Mouse (Mus musculus): ENCODE data around the gene Klrg1.
A peak's percentile ranks its signal among the peaks of the same experiment; 100 is the strongest.

The Klrg1 gene

DNA sequence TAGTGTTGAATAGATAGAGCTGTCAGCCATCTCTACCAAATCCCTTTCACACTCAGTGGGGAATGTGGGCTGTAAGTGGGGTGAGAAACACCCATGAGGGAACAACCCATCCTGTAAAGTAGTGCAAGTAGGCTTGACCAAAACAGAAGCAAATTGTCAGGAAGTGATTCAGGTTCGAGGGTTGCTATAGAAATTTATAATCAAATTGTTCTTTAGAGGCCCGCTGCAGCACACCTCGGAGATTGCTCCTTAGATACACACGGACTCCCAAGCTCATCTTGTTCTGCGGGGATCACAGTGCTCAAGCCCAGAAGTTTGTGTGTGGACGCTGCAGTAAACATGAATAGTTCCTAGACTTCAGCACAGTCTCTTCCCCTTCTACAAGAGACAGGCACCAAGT, at the start of gene Klrg1:
Gene Klrg1 (minus strand): TSS at position 101 of the 400 bp plus-strand sequence.
- no peak for DNase-seq

DNA sequence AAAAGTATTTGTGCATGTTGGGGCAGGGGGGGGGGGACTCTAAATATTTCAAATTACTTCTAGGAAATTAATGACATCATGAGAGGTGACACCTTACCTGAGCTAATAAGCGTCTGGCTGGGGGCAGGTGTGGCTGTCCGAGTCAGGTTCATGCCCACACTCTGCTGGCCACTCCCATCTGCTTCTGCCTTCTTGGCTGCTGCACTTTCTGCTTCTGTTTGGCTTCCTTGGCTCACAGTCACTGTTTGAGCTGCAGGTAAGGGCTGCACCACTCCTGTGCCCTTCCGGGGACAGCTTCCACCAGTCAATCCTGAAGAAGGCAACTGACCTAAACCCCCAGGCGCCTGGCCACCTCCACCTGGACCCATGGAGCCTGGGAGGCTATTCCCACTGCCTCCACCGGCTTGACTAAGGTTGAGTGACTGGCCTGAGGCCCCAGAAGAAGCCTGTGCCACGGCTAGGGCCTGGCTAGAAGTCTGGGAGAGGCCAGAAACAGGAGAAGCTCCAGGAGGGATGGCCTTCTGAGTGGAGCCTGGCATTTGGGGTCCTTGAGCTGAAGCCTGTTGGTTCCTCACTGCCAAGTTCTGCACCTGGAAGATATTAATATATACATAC, 42.8 kb upstream of the Klrg1 start:
- DNase-seq = no peak

DNA sequence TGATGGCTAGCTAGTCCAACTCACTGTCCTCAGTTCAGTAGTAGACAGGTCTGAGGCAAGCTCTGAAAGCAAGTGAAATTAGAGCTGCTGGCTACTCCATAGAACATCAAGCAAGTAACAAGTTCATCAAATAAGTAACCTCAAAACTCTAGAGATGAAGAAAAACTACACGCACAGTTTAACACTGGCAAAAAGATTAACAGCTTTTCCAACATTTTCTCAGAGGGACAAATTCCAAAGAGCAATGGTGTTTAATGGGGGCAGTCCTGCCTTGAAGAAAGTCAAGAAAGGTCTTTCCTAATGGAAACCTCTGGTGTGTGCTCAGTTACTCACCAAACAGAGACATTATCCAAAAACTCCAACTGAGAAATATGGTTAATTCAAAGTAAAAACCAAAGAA, 36.0 kb upstream of the Klrg1 start:
- DNase-seq = no peak

DNA sequence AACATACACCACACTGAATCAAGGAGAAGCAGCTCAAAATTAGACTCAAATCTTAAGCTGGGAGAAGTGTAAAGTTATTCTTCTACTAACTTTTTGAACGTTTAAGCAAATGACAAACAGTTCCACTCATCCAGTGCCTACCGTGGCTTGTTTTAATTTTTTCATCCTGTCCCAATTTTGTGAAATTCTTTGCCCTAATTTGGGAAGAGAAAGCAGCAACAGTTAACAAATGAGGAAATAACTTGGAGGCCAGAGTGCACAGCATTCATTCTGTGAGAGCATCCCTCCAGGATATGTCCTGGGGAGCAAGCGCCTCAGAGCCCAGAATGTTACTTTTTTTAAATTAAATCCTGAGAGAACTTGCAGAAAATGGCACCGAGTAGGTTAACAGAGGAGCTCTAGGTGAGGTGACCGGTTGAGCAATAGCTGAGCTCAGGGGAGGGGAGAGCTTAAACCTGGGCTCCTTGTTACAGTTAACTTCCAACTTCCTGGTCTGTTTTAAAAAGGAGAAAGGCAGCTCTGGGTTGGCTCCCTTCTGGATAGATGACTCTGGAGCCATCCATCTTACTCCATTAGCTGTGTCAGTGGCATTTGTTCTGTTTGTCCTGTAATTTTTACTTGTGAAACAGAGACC, 27.6 kb upstream of the Klrg1 start:
- no peak for DNase-seq

DNA sequence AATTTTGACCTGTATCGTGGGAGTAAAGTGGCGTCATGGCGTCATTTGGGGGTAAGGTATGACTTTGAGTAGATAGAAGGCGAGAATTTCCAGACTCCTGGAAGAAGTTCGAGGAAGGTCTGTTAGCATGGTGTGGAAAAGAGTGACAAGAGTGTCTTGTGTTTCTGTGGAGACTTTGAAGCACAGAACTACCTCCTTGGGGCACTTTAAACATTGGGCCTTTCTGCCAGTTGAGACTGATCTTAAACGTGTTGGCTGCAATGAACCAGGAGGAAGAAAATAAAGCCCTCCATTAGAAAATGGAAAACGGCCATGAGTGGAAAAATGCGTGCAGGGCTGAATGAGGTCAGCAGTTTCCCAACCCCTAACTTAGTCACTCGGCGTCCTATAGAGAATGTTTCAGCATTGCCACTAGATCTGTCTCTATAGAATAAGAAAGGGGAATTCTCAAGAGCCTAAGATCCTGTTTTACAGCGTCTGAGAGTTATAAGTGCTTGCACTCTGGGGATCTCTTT, 26.8 kb upstream of the Klrg1 start:
- DNase-seq = no peak

DNA sequence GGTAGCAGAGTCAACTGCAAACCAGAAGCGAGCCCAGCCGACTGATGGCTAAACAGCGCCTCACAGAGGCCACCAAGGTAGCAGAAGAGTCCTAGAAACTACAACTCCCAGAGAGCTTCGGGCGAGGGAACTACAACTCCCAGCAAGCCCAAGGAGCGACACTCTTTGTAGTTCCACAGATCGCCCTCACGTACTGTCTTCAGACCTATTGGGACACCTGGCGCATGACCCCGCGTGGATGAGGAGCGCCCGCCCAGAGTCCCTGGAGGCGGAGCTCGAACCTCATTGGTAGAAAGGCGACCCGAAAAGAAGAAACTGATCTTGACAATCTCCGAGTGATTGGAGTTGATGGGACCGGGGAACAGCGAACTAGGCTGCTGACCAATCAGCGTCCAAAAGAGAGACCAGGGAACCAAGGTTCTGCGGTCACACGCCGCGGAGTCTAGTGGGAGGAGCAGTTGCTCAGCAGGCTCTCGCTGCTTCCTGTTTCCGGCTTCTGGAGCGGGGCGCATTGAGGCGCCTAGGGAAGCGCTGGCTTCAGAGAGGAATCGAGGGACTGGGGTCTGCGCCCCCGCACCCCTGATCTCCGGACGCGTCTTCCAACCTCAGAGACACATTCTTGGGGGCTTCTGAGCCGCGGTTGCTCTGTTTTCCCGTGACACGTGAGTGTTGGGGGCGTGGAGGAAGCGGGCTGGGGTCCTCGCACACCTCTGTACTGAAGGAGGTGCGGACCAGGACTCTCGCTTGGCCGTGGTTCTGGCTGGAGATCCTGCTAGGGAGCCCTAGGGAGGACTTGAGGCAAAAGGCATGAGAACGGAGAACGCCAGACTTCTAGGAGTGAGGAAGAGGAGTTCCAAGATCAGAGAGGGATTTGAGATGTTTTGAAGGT, 26.1 kb upstream of the Klrg1 start, which contains the start of gene M6pr:
Gene M6pr (plus strand): TSS at position 216 of the 889 bp plus-strand sequence.
- DNase-seq = peak; percentile 94

DNA sequence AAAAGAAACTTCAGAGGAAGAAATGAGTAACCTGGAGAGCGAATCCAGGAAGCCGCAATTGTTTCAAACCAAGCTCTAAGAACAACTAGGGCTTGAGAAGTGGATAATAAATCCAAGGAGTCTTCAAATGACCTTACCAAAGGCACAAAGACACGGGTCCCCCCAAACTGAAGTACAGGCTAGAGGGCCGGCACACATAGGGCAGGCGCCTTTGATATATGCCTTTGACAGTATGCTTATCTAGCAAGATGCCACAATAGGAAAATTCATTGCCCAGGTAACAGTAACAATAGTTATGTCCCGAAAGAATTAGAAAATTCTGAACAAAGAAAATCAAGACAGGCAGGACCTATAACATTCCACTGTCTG, 25.4 kb upstream of the Klrg1 start:
- no peak for DNase-seq

DNA sequence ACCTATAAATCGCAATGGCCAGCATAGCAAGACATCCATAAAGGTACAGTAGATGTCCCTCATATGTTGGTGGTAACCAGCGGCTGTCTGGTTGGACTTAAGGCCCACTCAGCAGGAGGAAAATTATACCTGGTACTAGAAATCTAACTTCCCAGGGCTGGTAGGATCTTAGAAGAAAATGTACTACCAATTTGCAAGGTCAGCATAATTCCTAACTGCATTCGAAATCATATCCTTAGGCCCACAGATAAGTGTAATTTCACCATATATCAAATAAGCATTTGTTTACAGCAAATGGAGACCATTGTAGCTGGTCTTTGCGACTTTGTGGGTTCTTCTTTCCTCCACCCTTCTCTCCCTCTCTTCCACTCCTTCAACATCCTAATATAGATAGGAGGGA, 24.0 kb upstream of the Klrg1 start:
- DNase-seq = no peak

DNA sequence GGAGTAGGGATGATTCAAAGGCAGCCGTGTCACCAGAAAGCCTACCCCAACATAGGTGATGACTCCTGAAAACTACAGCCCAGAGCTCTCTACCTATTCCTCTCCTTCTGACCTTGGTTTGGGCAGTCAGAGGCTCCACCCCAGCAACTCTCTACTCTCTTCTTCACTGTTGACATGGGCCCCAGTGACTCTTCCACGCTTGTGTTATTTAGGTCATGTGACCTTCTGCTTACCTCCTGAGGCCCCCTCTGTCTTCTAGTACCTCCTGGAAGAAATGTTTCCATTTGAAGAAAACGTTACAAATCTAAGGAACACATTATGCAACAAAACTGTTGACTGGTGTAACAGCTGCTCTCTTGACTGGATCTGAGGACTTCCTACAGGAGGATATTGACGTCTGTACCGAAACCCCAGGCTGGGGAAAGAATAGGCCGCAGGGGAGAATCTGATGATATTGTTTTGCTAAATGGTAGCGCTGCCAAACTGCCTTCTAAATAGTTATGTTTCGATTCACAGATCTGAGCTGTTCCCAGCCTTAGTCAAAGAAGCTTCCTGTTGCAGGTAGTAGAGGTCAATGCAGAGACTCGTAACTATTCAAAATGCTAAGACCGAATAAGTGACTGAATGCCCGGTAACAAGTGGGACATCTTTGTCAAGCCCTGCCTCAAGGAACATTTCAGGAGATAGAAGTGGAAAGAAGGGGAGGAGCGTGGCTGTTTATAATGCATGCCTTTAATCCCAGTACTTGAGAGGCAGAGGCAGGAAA, 22.3 kb upstream of the Klrg1 start:
- DNase-seq = no peak

DNA sequence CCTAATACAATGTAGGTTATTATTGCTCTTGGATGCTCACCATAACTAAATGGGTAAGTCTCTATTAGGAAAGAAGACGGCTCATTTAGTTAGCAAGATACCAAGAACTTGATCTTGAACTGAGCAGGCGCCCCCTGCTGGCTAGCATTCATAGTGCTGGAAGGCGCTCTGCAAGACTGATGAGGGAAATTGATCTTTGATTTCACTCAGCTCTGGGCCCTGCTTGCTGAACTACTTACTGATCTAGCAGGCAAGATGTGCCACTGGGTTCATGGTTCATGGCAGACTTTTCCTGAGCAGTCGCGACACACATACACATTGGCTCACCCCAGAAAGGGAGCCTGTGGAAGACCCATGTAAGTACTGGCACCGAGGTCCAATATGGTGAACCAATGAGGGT, 21.7 kb upstream of the Klrg1 start:
- DNase-seq = peak; percentile 81

DNA sequence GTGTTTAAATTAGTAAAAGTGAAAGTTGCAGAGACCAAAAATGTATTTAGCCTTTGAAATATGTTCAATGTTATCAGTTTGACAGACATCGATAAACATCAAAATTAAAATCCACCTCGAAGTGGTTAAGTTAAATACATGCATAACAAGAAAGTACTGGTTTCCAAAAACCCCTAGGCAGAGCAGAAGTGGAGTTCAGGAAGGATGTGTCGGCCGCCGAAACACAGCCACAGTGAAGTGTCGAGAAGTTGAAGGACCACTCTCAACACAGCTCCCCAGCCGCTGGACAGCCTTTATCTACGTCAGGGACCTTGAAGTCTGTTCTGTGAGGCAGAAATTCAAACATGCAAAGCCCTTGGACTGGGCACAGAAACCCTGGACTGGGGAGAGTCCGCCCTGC, 20.8 kb upstream of the Klrg1 start:
- no peak for DNase-seq

DNA sequence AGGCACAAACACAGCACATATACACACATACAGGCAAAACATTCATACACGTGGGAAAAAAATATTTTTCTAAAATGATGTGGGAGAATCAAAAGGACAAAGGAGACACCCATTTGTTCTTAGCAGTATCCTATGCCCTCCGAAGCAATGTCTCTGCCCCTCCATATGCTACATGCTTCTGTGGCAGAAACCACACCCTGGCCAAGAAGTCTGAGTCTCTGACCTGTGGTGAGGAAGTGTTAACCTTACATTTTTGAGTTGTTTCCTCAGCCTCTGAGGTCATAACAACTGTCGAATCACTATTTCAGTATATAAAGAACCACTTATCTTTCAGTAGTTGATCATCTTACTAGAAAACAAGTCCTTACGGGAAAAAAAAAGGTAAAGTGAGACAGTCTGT, 20.0 kb upstream of the Klrg1 start:
- DNase-seq = no peak

DNA sequence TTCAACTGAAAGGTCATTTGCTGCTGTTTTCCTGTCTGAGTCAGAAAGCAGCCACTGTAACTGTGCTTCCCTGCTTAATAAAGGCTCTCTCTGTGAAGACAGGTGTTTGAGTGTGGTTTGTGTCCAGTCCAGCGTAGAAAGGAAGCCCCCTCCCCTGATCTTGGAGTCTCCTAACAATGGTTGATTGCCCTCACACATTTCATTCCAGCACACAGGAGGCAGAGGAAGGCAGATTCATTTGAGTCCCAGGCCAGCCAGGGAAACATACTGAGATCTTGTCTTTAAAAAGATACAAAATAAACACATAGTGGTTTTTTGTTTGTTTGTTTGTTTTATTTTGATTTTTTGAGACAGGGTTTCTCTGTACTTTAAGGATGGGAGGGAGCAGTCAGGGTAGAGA, 19.4 kb upstream of the Klrg1 start:
- DNase-seq = no peak

DNA sequence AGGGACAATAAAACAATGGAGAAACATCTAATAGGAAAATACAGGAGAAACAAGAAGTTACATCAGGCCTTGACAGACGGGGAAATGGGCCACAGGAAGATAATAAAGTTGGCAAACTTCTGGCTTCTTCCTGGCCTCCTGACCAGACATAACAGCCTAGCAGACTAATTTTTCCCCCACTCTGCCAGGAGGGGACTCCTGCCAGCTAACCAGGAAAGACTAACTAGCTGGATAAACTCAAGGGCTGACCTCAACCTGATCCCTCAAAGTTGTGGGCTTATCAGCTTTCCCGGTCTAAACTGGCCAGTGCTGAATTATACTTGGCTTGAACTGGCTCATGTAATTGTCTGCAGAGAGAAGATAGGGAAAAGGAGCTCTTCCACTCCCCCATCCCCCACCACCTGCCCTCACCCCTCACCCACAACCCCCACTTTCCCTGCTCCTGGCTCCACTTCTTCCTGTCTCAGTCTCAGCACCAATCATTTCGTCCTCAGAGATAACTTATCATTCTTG, 17.0 kb upstream of the Klrg1 start:
- DNase-seq = no peak

DNA sequence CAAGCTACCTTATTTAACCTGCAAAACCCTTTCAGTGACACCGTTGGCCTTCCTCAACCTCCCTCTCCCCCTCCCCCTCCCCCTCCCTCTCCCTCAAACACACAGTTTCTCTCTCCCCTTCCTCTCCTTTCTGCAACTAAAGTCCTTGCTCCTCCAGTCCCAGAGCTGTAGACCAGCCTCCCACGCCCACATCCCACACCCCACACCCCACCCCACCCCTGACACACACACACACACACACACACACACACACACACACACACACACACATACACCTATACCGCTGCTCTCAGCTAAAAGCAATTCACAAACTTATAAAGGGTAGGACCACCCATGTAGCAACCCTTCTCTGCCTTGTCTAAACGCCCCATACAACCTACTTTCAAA, 15.5 kb upstream of the Klrg1 start:
- DNase-seq = no peak

DNA sequence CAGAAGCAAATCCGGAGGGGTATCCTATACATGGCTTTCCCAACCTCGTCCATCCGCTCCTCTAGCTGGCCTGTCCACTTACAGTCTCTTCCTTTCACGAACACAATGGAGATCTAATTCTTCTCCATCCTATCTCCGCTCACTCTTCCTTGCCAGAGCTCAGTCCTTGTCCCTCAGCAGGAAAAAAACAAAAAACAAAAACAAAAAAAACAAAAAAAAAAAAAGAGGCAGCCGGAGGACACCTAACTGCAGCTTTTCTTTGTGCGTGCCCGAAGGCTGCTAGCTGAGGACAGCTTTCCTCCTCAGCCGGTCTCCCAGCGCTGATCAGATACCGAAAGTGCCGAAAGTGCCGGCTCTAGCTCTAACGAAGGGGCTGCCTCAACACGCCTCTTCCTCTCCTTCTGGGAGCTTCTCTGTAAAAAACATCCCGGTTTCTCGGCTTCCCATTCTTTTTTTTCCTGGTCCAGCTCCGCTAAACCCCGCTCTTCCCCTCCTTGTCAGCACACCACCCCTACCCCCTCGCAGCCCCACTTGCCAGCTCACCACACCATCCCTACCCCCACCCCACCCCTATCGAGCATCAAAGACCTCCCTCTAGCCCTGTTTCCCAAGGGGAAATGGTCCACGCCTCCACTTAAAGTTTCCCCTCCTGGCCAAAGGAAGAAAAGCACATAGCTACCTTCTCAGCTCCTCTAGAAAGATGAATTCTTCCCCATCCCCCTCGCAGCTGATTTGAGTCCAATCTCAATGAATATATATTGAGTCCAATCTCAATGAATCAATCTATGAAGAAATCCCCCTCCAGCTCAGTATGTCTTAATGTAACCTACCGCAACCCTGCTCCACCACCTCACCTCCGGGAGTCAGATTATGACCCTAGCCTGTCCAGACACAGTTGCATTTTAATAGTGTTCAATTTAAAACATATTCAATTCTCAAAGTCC, 14.9 kb upstream of the Klrg1 start:
- DNase-seq = no peak

DNA sequence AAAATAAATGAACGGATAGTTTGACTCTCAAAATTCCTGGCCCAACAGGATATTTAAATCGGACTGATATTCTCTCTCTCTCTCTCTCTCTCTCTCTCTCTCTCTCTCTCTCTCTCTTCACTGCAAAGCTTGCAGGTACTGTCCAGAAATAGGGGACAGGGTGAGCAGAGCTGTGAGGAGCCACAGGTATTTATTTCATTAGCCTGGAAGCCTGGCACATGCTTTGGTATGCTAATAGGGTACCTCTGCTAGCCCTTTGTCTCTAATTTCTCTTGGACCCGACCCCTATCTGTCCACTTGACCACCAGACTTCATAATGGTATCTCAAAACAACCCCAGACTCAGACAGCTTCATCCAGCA, 14.2 kb upstream of the Klrg1 start:
- DNase-seq = no peak

DNA sequence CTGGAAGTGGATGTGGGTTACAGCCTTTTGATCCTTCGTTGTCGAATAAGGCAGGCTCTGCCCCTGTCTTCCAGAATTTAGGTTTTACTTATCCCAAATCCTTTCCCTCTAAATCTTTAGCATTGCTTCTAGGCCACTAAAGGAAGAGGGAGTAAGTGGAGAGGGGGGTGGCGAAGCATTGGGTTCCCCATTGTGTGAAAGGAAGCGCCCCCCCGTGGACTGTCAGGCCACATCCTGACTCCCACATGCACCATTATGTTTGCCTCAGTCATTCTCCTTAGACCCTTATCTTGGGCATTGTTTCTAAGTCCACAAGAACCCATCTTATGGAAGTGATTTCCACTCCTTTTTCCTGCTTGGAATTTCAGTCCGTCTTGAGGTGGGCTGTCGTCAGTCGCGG, 12.6 kb upstream of the Klrg1 start:
- no peak for DNase-seq

DNA sequence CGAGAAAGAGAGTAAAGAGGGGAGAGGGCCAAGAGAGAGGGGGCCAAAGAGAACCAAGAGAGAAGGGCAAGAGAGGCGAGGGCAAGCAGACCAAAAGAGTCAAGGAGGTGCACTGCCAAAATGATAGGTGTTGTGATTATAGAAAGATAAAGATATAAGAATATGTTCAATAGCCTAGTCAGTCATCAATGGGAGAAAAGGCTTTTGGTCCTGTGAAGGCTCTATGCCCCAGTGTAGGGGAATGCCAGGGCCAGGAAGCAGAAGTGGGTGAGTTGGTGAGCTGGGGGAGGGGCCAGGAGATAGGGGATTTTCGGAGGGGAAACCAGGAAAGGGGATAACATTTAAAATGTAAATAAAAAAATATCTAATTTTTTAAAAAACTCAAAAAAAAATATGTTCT, 11.6 kb upstream of the Klrg1 start:
- no peak for DNase-seq

DNA sequence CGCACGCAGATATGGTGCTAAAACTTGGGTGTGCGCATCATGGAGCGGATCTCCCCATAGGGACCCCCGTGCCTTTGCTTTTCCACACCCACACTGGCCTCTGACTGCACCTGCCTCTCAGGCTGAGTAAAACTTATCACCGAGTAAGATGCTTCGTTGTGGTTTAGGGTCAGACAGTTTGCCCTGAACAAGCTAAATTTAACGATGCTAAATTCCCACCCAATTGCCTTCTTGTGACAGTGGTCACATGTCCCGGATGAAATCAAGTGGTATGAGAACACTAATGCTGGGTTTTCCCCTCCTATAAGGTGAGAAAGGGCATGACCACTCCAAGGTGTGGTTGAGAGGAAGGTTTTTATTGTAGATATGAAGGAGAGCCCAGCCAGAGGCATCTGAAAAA, 11.1 kb upstream of the Klrg1 start:
- DNase-seq = no peak

DNA sequence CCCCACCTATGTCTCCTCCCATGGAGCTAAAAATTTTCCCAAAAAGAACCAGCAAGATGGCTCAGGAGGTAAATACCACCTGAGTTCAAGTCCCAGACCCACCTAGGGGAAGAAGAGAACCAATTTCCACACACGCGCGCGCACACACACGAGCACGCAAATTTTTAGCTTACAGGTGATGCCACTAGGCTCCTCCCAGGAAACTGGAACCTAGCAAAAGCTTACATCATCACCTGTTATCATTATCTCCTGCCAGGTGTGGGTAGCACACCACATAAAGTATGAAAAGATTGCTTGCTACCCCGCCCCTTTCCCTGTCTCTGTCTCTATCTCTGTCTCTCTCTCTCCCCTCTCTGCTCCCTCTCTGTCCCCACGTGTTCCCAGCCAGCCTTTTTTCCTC, 10.4 kb upstream of the Klrg1 start:
- no peak for DNase-seq

DNA sequence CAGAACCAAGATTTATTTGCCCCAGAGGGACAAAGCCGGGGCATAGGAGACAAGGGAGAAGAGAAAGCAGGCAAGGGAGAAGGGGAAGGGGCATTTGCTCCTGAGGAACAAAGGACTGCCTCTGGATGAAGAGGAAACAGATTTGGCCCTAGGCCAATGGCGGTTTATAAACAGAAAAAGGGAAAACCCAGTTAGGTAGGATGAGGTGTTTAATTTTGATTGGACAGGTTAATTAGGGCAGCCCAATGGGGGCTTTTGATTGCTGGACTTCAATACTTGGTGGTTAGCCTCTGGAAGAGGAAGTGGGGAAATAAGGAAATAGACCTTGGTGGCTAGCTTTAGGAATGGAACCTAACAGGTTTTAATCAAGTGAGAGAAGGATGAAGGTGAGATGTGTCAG, 9.5 kb upstream of the Klrg1 start:
- no peak for DNase-seq

Data from thymus, postnatal 14 days (tissue).